Mouse (Mus musculus) forebrain, embryonic 16.5 days (tissue): ENCODE results near the gene Gtf2ird2. TPM values are rescaled to one million over a fixed set of nuclear protein-coding genes. Genes with fewer than 3 reads are reported as not detected.

Experiments used
- ATAC-seq: fragments of 200-750 bp; cut with Nextera tagmentation; 2 replicates; pipeline ENCODE4 v1.8.0; 2017; ENCODE audit warnings: mild to moderate bottlenecking, moderate library complexity
- H3K27ac ChIP-seq: fragments of 300-500 bp; sonication (generic); 2 replicates; pipeline ENCODE4 v1.5.1; 2014; ENCODE audit warnings: low read length, control low read depth
- H3K27me3 ChIP-seq: fragments of 300-500 bp; sonication (generic); replicated peaks from 2 replicates; pipeline ENCODE4 v1.6.1; 2014; ENCODE audit warnings: low read length; ENCODE audit not compliant: control insufficient read depth, insufficient read depth
- H3K36me3 ChIP-seq: fragments of 300-500 bp; sonication (generic); 2 replicates; pipeline ENCODE4 v1.6.1; 2014; ENCODE audit not compliant: control insufficient read depth, insufficient read depth
- H3K4me1 ChIP-seq: fragments of 300-500 bp; sonication (generic); replicated peaks from 2 replicates; pipeline ENCODE4 v1.6.1; 2014; ENCODE audit warnings: low read length; ENCODE audit not compliant: control insufficient read depth, insufficient read depth
- H3K4me2 ChIP-seq: fragments of 300-500 bp; sonication (generic); 2 replicates; pipeline ENCODE4 v1.6.1; 2014; ENCODE audit warnings: mild to moderate bottlenecking, low read length, control low read depth
- H3K4me3 ChIP-seq: fragments of 300-500 bp; sonication (generic); replicated peaks from 2 replicates; pipeline ENCODE4 v1.5.1; 2014; ENCODE audit warnings: mild to moderate bottlenecking, low read length, control low read depth
- H3K9ac ChIP-seq: fragments of 300-500 bp; sonication (generic); replicated peaks from 2 replicates; pipeline ENCODE4 v1.6.1; 2014; ENCODE audit warnings: low read depth, low read length, control low read depth
- H3K9me3 ChIP-seq: fragments of 300-500 bp; sonication (generic); 2 replicates; pipeline ENCODE4 v1.6.1; 2016; ENCODE audit warnings: low read length; ENCODE audit not compliant: control insufficient read depth
- WGBS: fragments of 180-500 bp; shearing (Covaris S2); extraction: QIAGEN DNeasy Blood & Tissue Kit; methylation state at CpG from one replicate; pipeline ENCODE4 v1.1.7; 2014; 5-methylcytosine and 5-hydroxymethylcytosine counted together
- polyA plus RNA-seq: library from polyadenylated mRNA; unstranded; fragments of >200 nt; fragmentation: Nextera tagmentation; extraction: Ambion mirVana; gene quantifications from 2 replicates; pipeline ENCODE4 v1.2.1, GENCODE M21; 2015

Gtf2ird2 gene
- polyA plus RNA-seq, 1 experiment from 2014 or later: 12.5 TPM

DNA sequence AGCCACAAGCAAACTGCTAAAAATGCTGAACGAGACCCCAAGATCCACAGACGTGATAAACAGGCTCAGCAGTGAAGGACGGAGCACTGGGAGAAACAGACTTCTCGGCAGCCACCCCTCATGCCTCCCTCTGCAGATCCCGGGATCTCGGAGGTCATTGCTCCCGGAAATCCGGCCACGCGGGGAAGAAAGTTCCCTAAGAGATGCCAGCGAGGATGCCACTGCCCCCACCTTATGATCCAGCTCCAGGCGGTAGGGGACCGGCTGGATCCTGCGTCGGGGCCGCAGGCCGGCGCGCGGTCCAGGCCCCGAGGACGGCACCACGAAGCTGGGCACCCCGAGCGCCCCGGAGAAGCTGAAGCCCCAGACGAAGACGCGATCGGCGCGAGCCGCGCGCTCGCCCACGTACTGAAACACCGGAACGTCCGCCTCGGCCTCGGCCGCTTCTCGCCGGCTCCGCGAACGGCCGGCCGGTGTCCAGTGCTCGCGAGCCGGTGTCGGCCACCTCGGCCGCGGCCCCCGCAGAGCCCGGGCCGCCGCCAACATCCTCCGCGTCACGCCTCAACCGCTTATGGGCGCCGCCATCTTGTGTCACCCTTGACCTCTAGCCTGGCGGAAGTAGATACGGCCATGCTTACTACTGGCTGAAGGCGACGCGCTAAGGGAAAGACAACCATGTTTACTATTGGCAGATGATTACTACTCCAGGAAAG is 7.5 kb upstream of the Gtf2ird2 start, which contains the start of gene Rcc1l:
TSS of gene Rcc1l (minus strand) at position 606 of the 713 bp plus-strand sequence.
- peak within 1 kb of the TSS; percentile 86 for H3K4me2 ChIP-seq
- ATAC-seq: peak; percentile 92

DNA sequence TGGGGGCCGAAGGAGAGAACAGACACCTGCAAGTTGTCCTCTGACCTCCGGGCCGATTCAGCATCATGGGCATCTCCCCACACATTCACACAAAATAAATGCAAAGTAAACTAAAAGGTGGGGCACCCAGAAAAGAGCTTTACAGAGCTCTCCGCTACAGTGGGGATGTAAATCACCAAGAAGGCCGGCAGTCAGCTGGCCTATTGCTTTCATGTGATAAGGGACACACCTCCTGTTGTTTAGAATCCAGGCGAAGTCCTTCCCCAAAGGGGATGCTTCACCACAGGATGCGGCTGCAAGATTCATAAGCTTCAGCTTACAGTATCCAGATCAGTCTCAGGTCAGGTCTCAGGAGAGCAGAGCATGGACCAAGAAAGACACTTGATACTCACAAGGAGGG is 5.3 kb upstream of the Gtf2ird2 start:
- Histone ChIP-seq H3K27ac (no peak overlapping the region), H3K36me3 (no peaks in the 10 kb centered on the region), H3K4me3 (no peak overlapping the region), H3K4me2 (no peak overlapping the region), H3K9ac (no peak overlapping the region), H3K4me1 (peaks cover 22% of the 10 kb centered on the region), H3K27me3 (no peaks in the 10 kb centered on the region), H3K9me3 (no peaks in the 10 kb centered on the region)
- no peak for ATAC-seq
- WGBS: 84% methylated on average over 7 of the region's 7 CpGs

More for the DNA sequence above, 7.5 kb upstream of the Gtf2ird2 start, which contains the start of gene Rcc1l:
- no peaks in the 10 kb centered on the region for H3K27me3 ChIP-seq
- H3K9me3 ChIP-seq: no peaks in the 10 kb centered on the region
- peak within 1 kb of the TSS; percentile 87 for H3K4me3 ChIP-seq
- peak within 1 kb of the TSS; percentile 61 for H3K9ac ChIP-seq
- under 1% methylated on average over 72 of the region's 72 CpGs for WGBS
- peak within 1 kb of the TSS; percentile 38 for H3K27ac ChIP-seq
- H3K4me1 ChIP-seq: peaks cover 12% of the 10 kb centered on the region
- no peaks in the 10 kb centered on the region for H3K36me3 ChIP-seq

DNA sequence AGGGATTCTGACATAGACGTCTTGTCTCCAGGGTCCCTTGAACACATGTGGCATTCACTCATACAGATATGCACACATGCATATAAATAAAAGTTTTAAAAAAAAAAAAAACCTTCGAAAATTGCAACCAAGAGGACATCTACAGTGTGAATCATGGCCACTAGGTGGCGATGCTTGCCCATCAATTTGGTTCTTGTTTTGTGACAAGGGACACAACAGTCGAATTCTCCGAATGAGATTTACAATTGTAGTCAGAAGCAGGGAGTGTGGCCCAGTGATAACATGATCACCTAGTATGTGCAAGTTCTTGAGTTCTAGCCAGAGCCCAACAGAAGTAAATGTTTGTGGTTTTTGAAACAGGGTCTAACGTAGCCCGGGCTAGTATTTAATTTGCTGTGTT is 3.9 kb upstream of the Gtf2ird2 start:
- Histone ChIP-seq H3K36me3 (no peaks in the 10 kb centered on the region), H3K9ac (no peak overlapping the region), H3K27ac (no peak overlapping the region), H3K27me3 (no peaks in the 10 kb centered on the region), H3K9me3 (no peaks in the 10 kb centered on the region), H3K4me1 (peaks cover 23% of the 10 kb centered on the region), H3K4me3 (no peak overlapping the region), H3K4me2 (no peak overlapping the region)
- ATAC-seq: 0 out of 2 replicates have a peak, but pooled peaks have one; percentile 7
- 25% methylated on average over 7 of the region's 7 CpGs for WGBS

DNA sequence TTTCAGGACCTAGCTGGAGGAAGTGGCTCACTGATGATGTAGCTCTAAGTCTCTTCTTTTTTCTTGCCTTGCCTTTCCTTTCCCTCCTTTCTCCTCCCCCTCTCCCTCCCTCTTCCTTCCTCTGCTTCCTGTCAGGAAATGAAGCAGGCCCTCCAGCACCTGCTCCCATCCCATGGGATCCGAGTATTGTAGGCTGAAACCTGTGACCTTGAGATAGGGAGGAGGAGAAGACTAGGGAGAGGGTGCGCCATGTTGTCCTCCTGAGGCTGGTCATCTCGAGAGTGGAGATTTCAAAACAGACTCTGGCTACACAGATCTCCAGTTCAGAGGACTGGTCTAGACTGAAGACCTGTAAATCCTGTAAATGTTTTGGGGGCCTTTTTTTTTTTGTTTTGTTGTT is 1.6 kb upstream of the Gtf2ird2 start:
- H3K4me2 ChIP-seq: no peak overlapping the region
- no peak for ATAC-seq
- no peak overlapping the region for H3K4me3 ChIP-seq

DNA sequence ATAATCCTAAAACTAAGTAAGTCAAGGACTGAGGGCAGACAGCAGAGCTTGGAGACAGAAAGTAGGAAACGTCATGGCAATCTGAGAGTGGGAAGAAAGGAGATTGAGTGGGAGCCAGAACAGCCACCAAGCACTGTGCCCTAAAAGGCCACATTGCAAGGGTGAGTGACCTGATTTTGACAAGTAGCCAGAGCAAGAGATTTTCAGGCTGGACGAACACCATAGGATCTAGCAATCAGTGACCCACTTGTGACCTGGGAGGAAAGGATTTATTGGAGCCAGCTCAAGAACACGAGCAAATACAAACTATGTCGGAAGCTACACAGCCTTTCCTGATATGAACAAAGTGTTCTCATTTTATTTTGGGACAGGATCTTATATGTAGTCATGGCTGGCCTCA is 1.1 kb upstream of the Gtf2ird2 start:
- no peak overlapping the region for H3K9ac ChIP-seq
- no peaks in the 10 kb centered on the region for H3K36me3 ChIP-seq
- H3K4me2 ChIP-seq: no peak overlapping the region
- WGBS: 64% methylated on average over 4 of the region's 4 CpGs
- H3K4me3 ChIP-seq: no peak overlapping the region
- H3K4me1 ChIP-seq: peaks cover 11% of the 10 kb centered on the region; the same call in 1 of the 2 replicates
- H3K9me3 ChIP-seq: no peaks in the 10 kb centered on the region
- H3K27me3 ChIP-seq: no peaks in the 10 kb centered on the region
- no peak for ATAC-seq
- H3K27ac ChIP-seq: no peak overlapping the region

More for the DNA sequence above, 1.6 kb upstream of the Gtf2ird2 start:
- Histone ChIP-seq H3K27me3 (no peaks in the 10 kb centered on the region), H3K9me3 (no peaks in the 10 kb centered on the region), H3K27ac (no peak overlapping the region), H3K9ac (no peak overlapping the region), H3K36me3 (no peaks in the 10 kb centered on the region), H3K4me1 (peaks cover 11% of the 10 kb centered on the region; the same call in 1 of the 2 replicates)
- WGBS: 74% methylated on average over 3 of the region's 3 CpGs

DNA sequence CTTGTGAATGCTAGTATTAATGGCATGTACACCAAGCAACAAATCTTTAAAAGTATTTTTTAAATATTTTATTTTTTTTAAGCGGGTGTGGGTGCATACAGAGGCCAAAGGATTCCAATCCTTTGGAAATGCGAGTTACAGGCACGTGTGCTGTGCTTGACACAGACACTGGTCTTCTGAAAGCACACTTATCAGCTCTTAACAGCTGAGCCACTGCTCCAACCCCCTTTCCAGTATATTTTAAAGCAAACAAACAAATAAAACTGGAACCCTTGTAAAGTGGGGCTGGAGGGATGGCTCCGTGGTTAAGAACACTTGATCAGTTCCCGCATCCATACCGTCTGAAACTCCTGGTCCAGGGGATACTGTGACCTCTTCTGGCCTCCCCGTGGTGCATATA is 657 bp upstream of the Gtf2ird2 start:
- ATAC-seq: no peak
- Histone ChIP-seq H3K36me3 (no peaks in the 10 kb centered on the region), H3K9ac (peak overlapping the region; percentile 88), H3K27ac (no peak overlapping the region), H3K27me3 (no peaks in the 10 kb centered on the region), H3K4me3 (peak overlapping the region; percentile 79), H3K9me3 (no peaks in the 10 kb centered on the region), H3K4me2 (peak overlapping the region; percentile 88), H3K4me1 (peaks cover 11% of the 10 kb centered on the region; the same call in 1 of the 2 replicates)
- 56% methylated on average over 7 of the region's 7 CpGs for WGBS

DNA sequence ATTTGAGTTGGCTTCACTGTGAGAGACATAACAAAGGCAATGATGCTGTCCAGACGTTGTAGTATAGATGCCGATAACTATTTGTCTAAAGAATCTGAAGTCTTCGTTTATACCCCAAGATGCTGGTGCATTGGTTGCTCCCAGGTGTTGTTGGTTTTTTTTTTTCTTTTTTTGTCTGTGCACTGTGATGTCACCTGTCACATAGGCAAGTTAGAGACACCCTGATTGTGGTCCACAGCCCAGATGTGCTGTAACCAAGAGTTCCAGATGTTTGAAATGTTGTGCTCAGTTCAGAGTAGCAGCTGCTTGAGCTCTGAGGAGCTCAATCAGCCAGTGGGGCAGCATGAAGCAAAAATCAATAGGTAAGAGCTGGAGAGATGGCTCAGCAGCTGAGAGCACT is 2.2 kb downstream of the Gtf2ird2 start:
- Histone ChIP-seq H3K4me2 (no peak overlapping the region), H3K27me3 (no peaks in the 10 kb centered on the region), H3K27ac (no peak overlapping the region), H3K9ac (no peak overlapping the region), H3K4me1 (peaks cover 11% of the 10 kb centered on the region; the same call in 1 of the 2 replicates), H3K9me3 (no peaks in the 10 kb centered on the region), H3K36me3 (no peaks in the 10 kb centered on the region), H3K4me3 (no peak overlapping the region)
- ATAC-seq: no peak
- WGBS: 91% methylated on average over 3 of the region's 3 CpGs

DNA sequence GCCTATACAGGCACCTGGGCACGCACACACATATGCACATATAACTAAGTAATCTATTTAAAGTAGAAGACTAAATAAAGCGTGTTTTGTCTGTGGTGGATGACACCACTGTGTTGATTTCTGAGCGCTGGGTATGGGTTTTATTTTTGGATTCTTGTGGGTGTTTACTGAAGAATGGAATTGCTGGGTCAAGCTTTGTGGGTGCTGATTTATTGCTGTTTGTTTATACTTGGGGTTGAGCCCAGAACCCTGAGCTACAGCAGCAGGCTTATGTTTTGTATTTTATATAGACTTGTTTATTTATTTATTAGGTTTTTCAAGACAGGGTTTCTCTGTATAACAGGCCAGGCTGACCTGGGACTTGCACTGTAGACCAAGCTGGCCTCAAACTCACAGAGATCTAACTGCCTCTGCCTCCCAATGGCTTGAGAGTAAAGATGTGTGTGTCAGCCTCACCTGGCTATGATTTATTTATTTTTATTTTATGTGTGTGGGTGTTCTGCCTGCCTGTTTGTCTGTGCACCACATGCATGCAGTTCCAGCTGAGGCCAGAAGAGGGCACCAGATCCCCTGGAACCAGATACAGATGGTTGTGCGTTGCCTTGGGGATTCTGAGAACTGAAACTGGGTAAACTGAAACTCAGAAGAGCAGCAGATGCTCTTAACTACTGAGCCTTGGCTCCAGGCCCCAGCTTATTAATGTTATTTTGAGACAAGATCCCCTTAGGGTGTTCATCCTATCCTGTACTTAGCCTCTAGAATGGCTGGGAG is 3.3 kb downstream of the Gtf2ird2 start:
- H3K4me2 ChIP-seq: no peak overlapping the region
- H3K36me3 ChIP-seq: no peaks in the 10 kb centered on the region
- no peaks in the 10 kb centered on the region for H3K9me3 ChIP-seq
- no peak overlapping the region for H3K9ac ChIP-seq
- no peak overlapping the region for H3K4me3 ChIP-seq
- H3K27ac ChIP-seq: no peak overlapping the region
- ATAC-seq: no peak
- WGBS: 72% methylated on average over 4 of the region's 4 CpGs
- peaks cover 11% of the 10 kb centered on the region; the same call in 1 of the 2 replicates for H3K4me1 ChIP-seq
- no peaks in the 10 kb centered on the region for H3K27me3 ChIP-seq

DNA sequence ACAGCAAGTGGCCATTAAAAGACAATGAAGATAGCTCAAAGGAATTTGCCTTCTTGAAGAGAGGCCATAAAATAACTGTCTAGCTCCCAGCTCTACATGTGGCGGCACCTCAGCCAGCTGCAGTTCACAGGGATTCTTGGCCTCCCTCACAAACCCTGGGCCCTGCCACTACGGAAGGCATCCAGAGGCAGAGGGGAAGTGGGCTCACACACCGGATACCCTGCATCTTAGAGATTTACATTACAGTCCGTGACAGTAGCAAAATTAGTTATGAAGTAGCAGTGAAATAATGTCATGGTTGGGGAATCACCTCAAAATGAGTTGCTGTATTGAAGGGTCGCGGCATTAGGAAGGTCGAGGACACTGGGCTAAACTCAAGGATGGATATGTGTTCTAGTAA is 4.8 kb downstream of the Gtf2ird2 start:
- peaks cover under 1% of the 10 kb centered on the region; the same call in 1 of the 2 replicates for H3K4me1 ChIP-seq
- no peak overlapping the region for H3K27ac ChIP-seq
- no peak overlapping the region for H3K4me2 ChIP-seq
- WGBS: 92% methylated on average over 7 of the region's 7 CpGs
- H3K36me3 ChIP-seq: no peaks in the 10 kb centered on the region; the same call in 1 of the 2 replicates
- ATAC-seq: no peak
- H3K4me3 ChIP-seq: no peak overlapping the region
- H3K9me3 ChIP-seq: no peaks in the 10 kb centered on the region
- H3K27me3 ChIP-seq: no peaks in the 10 kb centered on the region
- no peak overlapping the region for H3K9ac ChIP-seq
